Mouse (Mus musculus) skeletal muscle tissue, adult 2 months (tissue): ENCODE results near the gene Abhd4.
"Not testable (repeated sequence)": the region's sequence is repeated elsewhere in the genome, so short reads cannot be mapped to it uniquely, and the experiment has no call there.

Source experiments
- DNase-seq: peaks from one replicate; pipeline ENCODE4 v3.0.0-alpha.2; 2012; ENCODE audit warnings: low read depth, low spot score

Gene Abhd4

DNA sequence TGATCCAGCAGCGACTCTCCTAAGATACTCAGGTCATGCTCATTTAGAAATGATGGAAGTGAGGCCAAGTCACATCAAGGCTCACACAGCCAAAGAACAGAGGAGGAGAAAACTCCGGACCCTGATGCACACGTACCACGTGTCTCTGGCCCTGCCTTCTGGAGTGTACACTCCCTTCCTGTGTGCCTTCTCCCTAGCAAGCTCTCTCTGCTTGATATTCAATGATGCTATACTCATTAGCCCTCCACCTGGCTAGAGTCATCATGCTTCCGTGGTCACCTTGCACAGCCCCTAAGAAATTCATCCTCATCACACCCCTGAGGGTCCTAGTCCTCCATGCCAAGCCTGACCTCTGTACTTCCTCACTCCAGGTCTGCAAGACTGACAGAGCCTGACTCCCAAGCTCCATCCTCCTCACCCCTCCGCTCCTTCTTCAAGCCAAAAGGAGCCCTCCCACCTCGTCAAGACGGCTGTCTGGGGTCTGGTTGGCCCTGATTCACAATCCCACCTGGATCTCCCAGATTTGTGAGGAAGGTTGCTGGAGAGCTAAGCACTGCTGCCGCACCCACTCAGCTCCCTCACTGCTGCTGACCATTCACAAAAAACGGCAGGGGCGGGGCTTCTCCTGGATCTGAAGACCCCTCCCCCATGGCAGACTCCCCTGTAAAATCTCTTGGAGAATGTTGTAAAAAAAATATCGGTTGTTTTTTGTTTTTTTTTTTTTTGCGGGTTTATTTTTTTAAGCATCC lies 30.5 kb upstream of the Abhd4 start:
- no peak for DNase-seq

DNA sequence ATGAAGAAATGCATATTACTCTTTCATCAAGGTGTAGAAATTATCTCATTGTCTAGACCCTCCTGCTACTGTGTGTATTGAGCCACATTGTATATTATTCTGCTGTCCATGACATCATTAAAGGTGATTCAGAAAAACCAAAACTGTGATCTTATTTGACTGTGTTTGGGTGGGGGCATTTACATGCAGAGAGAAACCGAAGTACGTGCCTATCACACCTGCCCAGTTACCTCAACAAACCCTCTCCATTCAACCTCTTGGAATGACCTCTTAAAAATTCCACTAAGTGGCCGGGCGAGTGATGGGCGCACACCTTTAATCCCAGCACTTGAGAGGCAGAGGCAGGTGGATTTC lies 29.9 kb upstream of the Abhd4 start:
- DNase-seq = no peak

DNA sequence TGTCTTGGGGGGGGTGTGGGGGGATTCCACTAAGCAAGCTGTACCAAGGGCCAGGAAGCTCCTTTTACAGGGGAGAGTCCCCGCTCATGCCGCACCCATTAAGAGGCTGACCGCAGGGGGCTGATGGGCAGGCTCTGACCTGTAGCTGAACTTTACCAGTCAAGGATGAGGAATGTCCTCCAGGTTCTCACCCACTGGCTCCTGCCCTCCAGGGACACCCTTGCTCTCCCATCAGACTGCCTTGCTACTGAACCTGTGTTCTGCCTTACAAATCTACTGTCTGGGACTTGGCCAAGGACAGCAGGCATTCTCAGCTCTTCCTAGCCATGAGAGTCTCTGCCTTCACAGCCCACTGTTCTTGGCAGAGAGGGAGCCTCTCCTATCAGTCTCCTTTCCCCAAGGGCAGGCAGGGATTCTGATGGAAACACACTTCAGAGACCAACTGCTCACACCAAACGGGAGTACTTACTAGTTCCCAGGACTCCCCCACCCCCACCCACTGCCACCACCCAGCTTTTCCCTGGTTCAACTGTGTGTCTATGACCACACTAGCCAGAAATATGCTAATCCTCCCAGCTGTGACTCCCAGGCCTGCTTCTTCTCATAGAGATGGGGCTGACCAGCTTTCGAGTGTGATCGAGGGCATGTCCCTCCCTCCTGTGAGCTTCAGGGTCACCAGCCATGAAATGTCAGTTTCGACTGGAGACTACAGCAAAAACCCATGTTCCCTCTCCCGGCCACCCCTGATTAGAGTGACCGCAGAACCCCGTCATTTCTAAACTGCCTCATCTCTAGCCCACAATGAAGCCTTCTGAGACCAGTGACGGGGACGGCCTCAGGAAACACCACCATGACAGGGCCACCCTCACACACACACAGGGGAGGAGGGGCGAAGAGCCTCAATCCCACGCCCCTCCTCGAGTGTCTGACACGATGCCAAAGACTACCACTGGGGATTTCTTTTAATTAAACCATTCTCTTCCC lies 29.2 kb upstream of the Abhd4 start:
- DNase-seq = no peak

DNA sequence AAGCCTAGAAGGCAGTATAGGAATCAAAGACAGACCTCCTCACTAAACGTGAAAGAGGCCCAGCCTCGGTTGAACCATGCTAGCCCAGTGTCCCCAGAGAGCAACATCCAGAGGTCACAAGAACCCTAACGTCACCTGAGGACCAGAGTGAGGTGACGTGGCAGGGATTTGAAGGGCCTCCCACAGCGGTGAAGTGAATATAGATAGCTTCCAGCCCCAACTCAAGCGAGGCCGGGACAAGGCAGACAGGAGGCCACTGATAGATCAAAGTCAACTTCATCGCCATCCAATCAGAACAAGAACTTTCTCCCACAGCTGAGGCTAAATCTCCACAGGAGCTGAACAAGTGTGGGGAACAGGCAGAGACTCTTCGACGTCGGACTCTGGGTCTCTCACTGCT lies 28.3 kb upstream of the Abhd4 start:
- no peak for DNase-seq

DNA sequence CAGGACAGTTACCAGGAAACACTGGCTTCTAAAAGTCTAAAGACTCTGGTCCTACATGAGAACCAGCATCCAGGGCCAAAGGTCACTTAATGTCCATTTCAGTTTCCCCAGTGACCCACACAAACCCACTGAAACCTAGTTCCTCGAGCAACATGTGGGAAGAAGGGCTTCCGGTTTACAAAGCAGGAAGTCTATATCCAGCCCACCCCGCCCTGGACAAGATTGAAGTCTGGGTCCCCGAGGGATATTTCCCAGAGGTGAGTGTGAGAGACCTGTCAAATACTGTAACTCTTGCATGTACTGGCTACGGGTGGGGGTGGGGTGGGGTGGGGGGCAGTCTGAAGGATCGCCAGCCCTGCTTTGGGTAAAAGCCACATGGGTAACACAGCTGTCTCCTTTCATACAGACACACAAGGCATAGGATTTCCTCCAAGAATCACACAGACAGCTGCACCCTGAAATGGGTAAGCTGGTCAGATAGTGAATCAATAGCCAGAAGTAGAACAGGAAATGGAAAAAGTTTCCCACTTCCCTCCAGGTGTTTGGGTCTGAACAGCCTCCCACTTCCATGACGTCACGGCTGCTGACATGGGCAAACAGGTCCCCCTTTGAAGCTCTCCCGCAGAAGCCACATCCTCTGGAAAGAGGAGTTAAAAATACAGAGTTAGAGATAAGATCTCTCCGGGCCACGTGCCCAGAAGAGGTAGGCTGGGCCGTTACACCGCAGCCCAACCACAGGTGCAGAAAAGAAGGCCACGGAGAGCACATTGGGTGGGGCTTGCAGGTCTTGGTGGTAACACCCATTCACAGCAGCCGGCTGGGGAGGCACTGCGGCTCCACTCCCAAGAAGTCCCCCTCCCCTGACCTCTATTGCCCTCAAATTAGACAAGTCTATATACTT lies 26.8 kb upstream of the Abhd4 start:
- DNase-seq = peak; percentile 75

DNA sequence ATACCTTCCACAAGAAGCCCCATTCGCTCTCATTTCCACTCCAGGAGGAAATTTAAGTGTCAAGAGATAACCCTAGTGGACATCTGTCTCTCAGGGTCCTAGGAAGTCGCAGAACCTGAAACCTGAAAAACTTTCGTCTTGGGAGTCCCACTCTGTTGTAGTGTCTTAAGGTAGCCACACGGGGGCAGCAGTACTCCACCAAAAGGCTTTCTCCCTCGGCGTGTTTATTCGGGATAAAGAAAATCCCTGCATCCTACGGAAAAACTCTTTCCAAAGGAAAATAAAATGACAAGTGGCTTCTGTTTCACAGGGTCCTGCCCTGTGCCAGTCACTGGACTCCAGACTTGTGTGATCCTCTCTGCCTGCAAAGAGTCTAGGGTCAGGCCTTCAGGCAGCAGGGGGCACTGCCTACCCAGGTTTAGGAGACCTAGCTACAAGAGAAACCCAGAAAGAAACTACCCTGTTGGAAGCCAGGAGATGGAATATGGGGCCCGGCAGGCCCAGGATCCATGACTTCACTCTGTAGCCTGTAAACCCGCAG lies 26.0 kb upstream of the Abhd4 start:
- DNase-seq = peak; percentile 47

DNA sequence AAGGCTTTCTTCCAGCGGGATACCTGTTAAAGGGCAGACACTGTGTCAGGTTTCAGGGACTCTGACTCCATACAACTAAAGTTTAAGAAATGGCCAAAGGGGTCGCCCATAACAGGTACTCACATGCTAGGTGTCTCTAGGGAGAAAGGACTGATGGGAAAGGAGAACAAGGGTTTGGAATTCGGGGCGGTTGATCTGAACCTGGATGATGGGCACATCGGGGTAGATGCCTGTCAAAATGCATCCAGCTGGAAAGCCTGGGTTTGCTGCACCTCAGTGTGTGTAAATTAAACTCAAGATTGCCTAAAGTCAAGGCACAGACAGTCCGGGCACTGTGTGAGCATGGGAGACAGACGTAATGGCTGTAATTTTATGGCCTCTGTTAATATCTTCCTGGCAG lies 25.5 kb upstream of the Abhd4 start:
- DNase-seq = no peak

DNA sequence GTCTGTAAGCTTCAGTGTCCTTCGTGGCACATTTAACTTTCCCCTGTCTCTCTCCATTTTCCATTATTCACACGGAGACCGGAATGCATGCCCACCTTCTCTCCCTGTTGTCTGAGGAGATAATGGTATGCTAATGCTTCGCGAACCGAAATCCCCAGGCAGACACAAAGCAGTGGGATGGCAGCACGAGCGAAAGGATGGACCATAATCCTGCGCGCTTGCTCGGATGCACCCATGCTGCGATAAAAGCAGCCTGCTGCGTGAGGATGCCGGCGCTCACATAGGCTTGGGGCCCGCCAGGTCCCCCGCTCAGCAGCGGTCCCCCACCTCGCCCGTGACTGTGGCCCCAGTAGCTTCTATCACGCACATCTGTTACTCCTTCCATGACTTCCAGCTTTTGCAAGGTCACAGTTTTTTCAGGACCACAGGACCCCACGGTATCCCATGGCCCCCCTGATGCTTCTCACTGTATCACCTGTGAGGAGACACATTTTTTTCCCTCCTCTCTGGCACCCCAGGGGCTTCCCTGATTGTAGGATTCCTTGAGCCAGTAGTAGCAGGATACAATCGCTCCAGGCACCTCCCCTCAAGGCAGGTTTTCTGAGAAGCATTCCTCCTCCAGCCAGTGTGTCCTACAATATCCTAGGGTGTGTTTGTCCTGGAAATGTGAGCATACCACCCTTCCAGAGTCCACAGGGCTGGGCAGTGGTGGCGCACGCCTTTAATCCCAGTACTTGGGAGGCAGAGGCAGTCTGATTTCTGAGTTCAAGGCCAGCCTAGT lies 24.9 kb upstream of the Abhd4 start:
- DNase-seq = no peak

DNA sequence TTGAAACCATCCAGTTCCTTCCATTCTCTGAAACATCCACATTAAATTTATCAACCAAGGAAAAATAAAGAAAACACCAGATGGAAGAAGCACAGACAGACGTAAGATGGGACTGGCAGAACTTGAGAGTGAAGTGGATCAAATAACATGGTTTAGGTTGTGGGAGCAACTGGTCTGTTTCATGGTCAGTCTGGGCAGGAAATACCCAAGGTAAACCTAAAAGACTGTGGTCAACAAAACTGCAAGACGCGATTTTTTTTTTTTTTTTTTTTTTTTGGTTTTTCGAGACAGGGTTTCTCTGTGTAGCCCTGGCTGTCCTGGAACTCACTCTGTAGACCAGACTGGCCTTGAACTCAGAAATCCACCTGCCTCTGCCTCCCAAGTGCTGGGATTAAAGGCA lies 24.1 kb upstream of the Abhd4 start:
- not testable (repeated sequence) for DNase-seq

DNA sequence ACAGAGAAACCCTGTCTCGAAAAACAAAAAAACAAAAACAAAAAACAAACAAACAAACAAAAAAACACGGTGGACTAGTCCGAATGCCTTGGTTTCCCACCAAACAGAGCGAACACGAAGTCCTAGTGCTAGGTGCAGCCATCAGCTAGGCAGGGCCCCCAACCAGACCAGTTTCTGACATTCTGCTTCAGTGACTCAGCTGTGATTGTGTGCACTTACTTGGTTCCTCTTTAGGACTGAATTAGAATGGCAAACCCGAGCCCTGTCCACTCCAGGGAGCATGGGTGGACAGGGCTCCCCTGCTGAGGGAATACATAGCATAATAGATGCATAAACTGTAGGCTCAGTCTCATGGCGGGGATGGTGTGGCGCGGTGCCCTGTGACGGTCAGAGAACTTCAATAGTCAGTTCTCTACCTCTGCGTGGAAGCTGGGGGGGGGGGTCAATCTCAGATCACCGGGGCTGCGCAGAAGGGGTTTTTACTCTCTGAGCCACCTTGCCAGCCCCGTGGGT lies 23.3 kb upstream of the Abhd4 start:
- DNase-seq = no peak

DNA sequence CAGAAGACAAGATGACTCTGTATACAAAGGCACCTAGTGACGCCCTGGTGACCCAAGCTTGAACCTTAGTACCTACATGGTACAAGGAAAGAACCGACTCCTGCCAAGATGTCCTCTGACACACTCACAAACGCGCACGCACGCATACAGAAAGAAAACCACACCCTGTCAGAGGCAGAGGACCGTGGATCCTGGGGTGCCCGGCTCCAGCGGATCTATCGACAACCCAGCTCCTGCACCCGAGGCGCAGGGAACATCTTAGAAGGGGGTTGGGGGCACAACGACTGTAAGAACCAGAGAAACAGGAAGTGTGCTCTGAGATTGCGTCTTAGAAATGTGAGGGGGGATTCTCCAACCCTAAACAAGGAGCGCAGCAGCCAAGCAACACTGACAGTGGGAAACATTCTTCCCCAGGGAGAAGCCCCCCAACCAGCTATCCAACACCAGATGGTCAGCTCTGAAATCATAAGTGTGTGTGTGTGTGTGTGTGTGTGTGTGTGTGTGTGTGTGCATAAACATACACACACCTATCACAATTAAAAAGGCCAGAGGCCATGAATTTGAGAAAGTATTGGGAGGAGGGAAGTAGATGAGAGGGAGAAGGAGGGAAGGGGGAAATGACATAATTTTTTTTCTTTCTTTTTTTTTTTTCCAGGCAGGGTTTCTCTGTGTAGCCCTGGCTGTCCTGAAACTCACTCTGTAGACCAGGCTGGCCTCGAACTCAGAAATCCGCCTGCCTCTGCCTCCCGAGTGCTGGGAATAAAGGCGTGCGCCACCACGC lies 22.6 kb upstream of the Abhd4 start:
- no peak for DNase-seq

DNA sequence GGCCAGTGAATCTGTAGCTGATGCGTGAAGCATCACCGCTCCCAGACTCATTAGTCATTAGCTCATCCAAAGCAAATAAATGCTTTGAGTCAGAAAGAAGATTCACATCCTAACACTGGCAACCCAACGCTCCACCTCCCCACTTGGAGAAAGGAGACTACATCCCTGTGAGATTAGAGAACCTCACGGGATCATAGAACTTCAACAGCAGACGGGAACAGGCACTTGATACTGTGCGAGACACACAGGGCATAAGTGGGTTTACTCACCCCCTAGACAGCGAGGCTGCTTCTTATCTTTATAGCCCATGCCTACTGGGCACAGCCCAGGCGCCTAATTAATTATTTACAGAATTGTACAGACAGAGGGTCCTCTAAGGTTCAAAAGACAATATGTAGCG lies 21.8 kb upstream of the Abhd4 start:
- DNase-seq = no peak

DNA sequence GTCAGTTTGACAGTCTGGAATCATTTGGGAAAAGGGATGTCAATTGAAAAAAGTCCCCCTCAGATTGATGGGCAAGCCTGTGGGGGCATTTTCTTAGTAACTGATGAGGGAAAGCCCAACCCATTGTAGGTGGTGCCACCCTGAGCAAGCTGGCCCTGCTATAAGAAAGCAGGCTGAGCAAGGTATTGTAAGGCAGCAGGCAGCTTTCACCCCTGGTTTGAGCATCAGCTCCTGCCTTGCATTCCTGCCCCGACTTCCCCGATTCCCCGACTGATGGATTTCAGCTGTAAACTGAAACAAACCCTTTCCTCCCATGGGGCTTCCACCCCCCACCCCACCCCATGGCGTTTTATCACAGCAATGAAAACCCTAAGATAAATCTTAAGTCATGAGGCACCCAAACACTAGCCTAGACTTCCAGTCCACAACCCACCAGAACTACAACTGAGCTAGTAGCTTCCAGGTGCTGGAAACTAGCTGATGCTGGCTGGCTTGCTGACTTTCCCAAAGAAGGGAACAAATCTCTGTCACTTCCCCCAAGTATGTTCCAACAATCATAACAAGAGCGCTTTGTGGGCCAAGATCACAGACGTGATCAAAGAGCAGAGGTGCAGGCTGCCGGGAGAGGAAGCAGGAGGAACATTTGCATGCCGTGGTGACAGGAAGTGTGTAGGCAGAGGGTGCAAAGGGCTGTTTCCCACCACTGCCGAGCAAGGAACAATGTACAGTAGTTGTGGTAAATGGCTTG lies 21.0 kb upstream of the Abhd4 start:
- peak; percentile 52 for DNase-seq

DNA sequence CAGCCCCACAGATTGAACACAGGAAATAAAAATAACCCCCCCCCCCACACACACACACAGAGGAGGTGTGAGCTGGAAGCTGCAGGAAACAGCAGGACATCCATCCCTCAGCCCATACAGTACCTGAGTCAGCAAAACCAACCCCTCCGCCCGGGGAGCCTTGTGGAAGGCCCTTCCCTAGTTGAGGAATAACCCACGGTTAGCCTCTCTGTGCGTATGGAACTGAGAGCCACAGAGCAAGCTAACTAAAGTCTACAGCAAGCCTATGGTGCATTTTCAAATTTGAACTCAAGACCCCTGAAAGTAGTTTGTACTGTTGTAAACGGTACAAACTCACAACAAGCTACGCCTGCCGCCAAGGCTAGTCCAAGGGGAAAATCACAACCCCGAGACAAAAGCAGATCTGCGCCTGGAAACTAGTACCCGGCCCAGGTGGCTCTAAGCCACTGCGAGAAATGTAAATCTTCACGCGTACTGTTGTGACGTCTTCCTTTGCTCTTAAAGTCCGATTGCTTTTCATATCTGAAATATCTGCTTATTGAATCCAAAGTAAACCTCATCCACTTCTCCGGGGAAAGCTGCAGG lies 20.3 kb upstream of the Abhd4 start:
- no peak for DNase-seq

DNA sequence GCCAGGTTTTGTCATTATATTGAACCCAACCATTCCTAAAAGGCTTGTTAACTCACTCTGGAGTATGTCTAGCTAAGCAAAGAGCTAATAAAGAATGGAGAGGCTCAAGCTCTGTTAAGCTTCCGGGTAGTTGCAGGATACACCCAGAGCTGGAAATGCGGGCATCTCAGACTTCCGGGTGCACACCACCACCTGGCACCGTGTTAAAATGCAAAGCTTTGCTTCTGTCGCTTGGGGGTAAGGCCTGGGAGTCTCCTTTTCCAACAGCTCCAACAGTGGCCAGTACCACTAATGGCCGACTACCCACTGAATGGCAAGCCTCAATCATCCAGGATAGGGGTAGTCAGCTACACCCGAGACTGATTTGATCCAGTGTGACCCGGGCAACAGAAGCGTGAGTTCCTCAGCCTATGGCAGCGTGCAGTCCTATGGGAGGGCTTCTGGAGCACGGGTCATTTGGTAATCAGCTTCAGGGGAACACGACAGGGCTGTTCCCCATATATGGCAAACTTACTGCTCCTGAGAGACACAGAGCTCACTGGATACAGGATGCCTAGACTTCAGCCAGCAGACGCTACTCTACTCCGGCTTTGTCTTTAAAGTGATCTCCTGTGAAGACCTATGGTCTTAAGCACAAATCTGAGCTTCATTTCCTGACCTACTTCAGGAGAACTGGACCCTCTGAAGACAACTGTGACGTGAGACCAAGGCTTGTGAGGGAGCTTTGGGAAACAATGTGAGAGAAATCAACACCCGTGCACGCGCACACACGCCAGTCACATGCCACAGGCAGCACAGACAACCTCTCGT lies 19.6 kb upstream of the Abhd4 start:
- no peak for DNase-seq

DNA sequence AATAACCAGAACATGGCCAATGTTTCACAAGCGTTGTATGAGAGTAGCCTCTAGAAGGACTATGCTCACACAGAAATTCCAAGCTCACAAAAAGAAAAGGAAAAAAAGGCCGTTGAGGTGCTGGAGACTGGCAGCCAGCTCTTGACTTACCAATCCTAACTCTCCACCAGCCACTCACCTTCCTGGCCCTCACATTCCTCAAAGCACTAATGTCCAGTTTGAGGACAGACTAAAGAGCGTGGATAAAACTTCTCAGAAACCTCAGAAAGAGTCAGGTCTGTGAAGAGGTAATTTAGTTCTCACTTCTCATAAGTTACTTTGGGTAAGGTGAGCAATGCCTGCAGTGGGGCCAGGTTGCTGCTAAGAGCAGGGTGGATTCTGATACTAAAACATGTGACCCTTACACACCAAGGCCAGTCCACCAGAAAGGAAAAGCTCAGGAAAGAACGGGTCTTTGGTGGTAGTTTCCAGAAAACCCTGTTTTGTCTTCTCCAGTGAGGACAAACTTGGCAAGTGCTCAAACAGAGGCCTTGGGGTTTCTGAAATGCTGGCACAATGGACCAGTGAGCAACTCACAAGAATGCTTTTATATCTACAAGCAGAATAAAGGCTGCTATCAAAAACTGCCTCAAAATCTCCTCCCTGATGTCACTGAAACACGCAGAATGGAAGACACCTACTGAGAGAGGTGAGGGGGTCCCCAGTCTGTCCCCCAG lies 18.0 kb upstream of the Abhd4 start:
- DNase-seq = no peak

DNA sequence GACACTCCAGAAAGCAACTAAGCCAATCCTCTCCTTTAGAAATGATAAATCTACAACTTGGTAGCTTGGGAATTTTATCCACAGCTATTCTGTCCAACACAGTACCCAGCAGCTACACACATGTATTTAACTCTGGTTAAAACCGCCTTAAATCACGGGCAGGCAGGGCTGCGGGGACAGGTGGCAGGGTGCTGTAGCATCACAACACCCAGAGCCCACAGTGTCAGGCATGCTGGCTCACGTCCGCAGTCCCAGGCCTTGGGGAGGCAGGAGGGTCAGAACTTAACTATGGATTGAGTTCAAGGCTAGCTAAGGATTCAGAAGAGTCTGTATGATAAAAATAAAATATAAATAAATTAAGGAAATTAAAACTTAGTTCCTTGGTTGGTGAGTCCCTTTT lies 17.1 kb upstream of the Abhd4 start:
- no peak for DNase-seq
